Mouse (Mus musculus) cerebellum, adult 11-12 months (tissue): ENCODE data around the gene Dzip1.

Source experiments
- DNase-seq: peaks from one replicate; pipeline ENCODE4 v3.0.0; 2022

The Dzip1 gene

DNA sequence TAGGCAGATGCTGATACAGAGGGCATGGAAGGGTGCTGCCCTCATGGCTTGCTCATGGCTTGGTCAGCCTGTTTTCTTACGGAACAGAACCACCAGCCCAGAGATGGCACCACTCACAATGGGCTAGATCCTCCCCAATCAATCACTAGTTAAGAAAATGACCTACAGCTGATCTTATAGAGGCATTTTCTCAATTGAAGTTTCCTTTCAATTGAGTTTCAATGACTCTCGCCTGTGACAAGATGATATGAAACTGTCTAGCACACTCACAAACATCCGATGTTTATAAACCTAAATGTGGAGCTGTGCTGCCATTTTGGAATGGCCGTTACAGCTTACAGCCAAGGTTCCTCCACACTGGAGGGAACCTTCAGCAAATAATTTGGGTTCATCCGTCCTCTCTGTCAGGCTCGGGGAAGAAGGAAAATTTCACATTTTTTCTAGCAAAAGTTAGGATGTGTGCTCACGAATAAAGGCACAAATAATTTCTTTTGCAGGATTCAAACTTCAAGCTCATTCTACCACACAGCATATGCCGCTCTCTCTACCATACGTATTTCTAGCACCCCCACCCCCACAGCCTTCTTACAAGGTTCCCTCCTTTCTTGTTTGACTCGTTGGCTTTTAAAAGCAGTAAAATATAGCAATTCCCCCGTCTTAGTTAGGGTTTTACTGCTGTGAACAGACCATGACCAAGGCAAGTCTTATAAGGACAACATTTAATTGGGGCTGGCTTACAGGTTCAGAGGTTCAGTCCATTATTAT, 95.7 kb downstream of the Dzip1 start:
- no peak for DNase-seq

DNA sequence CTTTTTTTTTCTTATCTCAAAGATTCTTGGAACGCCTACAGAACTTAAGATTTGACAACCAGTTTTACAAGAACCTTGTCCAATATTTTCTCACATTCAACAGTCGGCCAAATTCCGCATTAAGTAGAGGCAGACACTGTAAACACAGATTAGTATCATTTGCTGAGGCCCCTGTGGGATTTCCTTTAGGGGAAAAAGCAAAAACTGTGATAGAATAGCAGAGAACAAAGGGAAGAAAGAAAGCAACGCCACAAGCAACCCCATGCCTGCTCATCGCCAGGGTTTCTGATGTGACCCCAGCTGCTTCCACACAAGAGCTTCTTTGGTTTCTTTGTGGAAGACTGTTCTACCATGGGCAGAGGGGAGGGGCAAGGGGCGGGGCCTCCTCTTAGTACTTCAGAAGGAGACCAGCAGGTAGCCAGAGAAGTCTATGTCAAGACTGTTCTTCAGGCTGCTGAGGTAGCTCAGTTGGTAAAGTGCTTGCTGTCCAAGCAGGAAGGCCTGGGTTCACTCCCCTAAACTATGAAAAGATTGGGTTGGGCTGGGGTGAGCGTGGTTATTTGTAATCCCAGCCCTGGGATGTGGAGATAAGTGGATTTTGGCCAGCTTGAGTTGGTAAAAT, 97.9 kb downstream of the Dzip1 start:
- no peak for DNase-seq

DNA sequence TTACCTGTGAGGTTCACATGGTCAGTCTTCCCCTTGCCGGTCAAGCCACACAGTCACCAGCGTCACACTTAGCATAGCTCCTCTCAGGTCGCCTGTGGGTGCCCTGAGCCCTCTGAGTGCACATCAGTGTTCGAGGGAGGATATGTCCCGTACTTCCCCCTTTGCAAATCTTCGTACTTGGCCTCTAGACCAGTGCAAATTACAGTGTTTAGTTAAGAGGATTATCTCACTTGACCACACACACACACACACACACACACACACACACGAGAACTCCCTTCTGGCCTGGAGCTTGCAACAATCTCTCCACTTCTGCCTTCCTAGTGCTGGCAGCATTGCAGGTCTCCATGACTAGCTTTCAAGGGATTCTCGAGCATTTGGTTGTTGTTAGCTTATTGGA, 98.9 kb downstream of the Dzip1 start:
- no peak for DNase-seq
